Mouse (Mus musculus) erythroid progenitor cell, adult 5-6 weeks (primary cell): ENCODE results near the gene Ykt6. TPM values are rescaled to one million over a fixed set of nuclear protein-coding genes. Genes with fewer than 3 reads are reported as not detected.

Experiments
- ATAC-seq: replicated peaks from 2 replicates; pipeline ENCODE4 v1.8.0; 2016; ENCODE audit warnings: moderate number of reproducible peaks, mild to moderate bottlenecking, moderate TSS enrichment, inconsistent platforms; ENCODE audit not compliant: poor library complexity, low FRiP score, severe bottlenecking
- total RNA-seq, 2 experiments: library from RNA; stranded (forward) in 1 of 2; stranded (reverse) in 1 of 2; fragments of 150-400 nt in 1 of 2; fragments of 186-747, 209-891 nt in 1 of 2; gene quantifications; 2 replicates each; pipeline versions ENCODE4 v1.2.3 to v1.2.4; 2015 to 2017; ENCODE audit warnings: low replicate concordance in 2 of 2

The Ykt6 gene
- total RNA-seq, 2 experiments from 2014 or later, result 10.6 to 10.9 TPM

DNA sequence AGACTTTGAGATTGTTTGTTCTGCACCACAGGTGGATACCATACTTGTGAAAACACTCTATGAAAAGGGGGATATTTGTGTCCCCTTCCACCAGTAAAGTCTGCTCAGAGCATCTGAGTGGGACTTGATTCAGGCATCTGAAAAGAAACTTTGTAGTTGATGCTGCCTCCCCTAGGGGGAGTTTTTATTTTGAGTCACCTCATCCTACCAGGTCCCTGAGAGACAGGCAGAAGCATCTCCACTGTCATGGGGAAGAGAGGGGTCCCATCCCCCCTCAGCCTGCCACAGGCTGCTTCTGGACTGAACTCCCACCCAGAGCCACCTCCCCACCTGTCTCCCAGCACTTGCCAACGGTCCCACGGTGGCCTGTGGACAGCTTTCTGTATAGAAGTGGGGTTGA is 57.9 kb downstream of the Ykt6 start:
- ATAC-seq, result no peak

- ATAC-seq, result no peak
Measured at GRCm38 (mm10) chr11:6015011-6015431, 59.5 kb downstream of the Ykt6 start.

DNA sequence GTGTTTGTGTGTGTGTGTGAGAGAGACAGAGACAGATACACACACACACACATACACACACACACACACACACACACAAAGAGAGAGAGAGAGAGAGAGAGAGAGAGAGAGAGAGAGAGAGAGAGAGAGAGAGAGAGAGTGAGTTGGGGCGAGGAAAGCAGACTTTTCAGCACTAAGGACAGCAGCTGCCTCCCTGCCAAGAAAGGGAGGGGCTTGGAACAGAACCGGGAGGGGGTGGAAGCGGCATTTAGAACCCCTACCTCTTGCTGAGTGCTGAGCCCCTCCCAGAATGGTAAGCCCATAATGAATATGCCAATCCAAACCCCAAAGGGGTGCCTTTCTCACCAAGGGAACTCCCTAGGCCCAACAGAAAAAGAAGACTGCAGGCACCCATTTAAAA is 60.9 kb downstream of the Ykt6 start:
- ATAC-seq, result no peak

DNA sequence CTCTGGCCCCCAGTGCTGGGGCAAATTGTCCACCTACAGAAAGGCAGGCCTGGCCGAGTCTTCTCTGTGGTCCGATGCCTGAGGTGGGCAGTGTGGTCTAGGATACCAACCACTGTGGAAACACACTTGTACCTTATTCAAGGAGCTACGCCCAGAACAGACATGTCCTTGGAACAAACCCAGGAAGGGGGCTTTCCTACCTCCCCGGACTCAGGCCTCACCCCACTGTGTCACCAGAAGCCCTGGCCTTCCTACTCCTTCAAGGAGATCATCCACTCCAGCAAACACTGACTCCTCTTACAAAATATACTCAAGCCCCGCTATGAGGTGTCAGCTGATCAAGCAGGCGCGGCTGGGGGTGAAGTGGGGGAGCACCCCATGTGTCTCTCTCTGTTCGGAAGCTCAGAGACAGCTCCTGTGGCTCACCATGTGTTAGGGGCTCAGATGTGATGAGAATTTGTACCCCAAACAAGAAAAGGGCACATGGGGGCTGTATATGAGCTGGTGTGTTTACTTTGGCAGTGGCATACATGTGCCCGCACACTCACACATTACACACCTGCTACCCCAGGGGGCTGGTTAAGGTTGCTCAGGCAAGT is 61.4 kb downstream of the Ykt6 start:
- no peak for ATAC-seq

Other genes with a start within 250 kb of the Ykt6 start
- 37.5 and 45.3 TPM in 2 replicates for gene Mrps24, start 240.0 kb upstream of the Ykt6 start, total RNA-seq (2015; ENCODE audit: low replicate concordance)
- 6.3 and 21.7 TPM in 2 replicates for gene Mrps24, start 240.0 kb upstream of the Ykt6 start, total RNA-seq (2017; ENCODE audit: low replicate concordance)
- gene Urgcp, start 193.3 kb upstream of the Ykt6 start, total RNA-seq (2015; ENCODE audit: low replicate concordance), result 5.4 TPM in 2 replicates
- gene Urgcp, start 193.3 kb upstream of the Ykt6 start, total RNA-seq (2017; ENCODE audit: low replicate concordance), result 4.9 and 15.3 TPM in 2 replicates
- gene Dbnl, start 167.2 kb upstream of the Ykt6 start, total RNA-seq (2015; ENCODE audit: low replicate concordance), result 19.5 and 23.9 TPM in 2 replicates
- gene Dbnl, start 167.2 kb upstream of the Ykt6 start, total RNA-seq (2017; ENCODE audit: low replicate concordance), result 23.1 and 26.2 TPM in 2 replicates
- gene Pgam2, start 152.0 kb upstream of the Ykt6 start, total RNA-seq (2015; ENCODE audit: low replicate concordance), result not detected in 2 replicates
- gene Pgam2, start 152.0 kb upstream of the Ykt6 start, total RNA-seq (2017; ENCODE audit: low replicate concordance), result not detected in 2 replicates
- 2.5 and 11.2 TPM in 2 replicates for gene Polm, start 117.7 kb upstream of the Ykt6 start, total RNA-seq (2015; ENCODE audit: low replicate concordance)
- 1.3 and 10.4 TPM in 2 replicates for gene Polm, start 117.7 kb upstream of the Ykt6 start, total RNA-seq (2017; ENCODE audit: low replicate concordance)
- 1.3 TPM in 1 of 2 replicates, not detected in the other for gene Aebp1, start 93.7 kb upstream of the Ykt6 start, total RNA-seq (2015; ENCODE audit: low replicate concordance)
- not detected in 2 replicates for gene Aebp1, start 93.7 kb upstream of the Ykt6 start, total RNA-seq (2017; ENCODE audit: low replicate concordance)
- 23.1 and 38.2 TPM in 2 replicates for gene Pold2, start 77.4 kb upstream of the Ykt6 start, total RNA-seq (2015; ENCODE audit: low replicate concordance)
- gene Pold2, start 77.4 kb upstream of the Ykt6 start, total RNA-seq (2017; ENCODE audit: low replicate concordance), result 14.4 and 14.9 TPM in 2 replicates
- not detected in 2 replicates for gene Myl7, start 56.9 kb upstream of the Ykt6 start, total RNA-seq (2015; ENCODE audit: low replicate concordance)
- not detected in 2 replicates for gene Myl7, start 56.9 kb upstream of the Ykt6 start, total RNA-seq (2017; ENCODE audit: low replicate concordance)
- gene Gck, start 5.6 kb upstream of the Ykt6 start, total RNA-seq (2015; ENCODE audit: low replicate concordance), result not detected in 2 replicates
- not detected in 2 replicates for gene Gck, start 5.6 kb upstream of the Ykt6 start, total RNA-seq (2017; ENCODE audit: low replicate concordance)
- gene Camk2b, start 110.7 kb downstream of the Ykt6 start, total RNA-seq (2015; ENCODE audit: low replicate concordance), result not detected in 2 replicates
- 0.77 TPM in 1 of 2 replicates, not detected in the other for gene Camk2b, start 110.7 kb downstream of the Ykt6 start, total RNA-seq (2017; ENCODE audit: low replicate concordance)
- gene A730071L15Rik, start 244.3 kb downstream of the Ykt6 start, total RNA-seq (2015; ENCODE audit: low replicate concordance), result not detected in 2 replicates
- gene A730071L15Rik, start 244.3 kb downstream of the Ykt6 start, total RNA-seq (2017; ENCODE audit: low replicate concordance), result not detected in 2 replicates
- 15.1 and 15.5 TPM in 2 replicates for gene Nudcd3, start 244.7 kb downstream of the Ykt6 start, total RNA-seq (2015; ENCODE audit: low replicate concordance)
- gene Nudcd3, start 244.7 kb downstream of the Ykt6 start, total RNA-seq (2017; ENCODE audit: low replicate concordance), result 13.8 and 15.3 TPM in 2 replicates